Mouse (Mus musculus) thymus, postnatal 14 days (tissue): ENCODE measurements around the gene Msln.
"Not testable (repeated sequence)": the region's sequence is repeated elsewhere in the genome, so short reads cannot be mapped to it uniquely, and the experiment has no call there.

Experiments used
- DNase-seq: peaks from one replicate; pipeline ENCODE4 v3.0.0; 2021

Msln gene

GRCm38 (mm10) chr17:25765886-25766285 is 11.7 kb upstream of the Msln start:
- DNase-seq: no peak

GRCm38 (mm10) chr17:25762591-25762990 is 8.4 kb upstream of the Msln start:
- DNase-seq: no peak

- no peak for DNase-seq
Observed at GRCm38 (mm10) chr17:25761561-25761970, 7.4 kb upstream of the Msln start.

- no peak for DNase-seq
Observed at GRCm38 (mm10) chr17:25760148-25760547, 6.0 kb upstream of the Msln start.

- DNase-seq: no peak
Observed at GRCm38 (mm10) chr17:25757691-25758090, 3.5 kb upstream of the Msln start.

- no peak for DNase-seq
Observed at GRCm38 (mm10) chr17:25756378-25757242, 2.4 kb upstream of the Msln start.

GRCm38 (mm10) chr17:25755627-25756377 is 1.6 kb upstream of the Msln start:
- no peak for DNase-seq

GRCm38 (mm10) chr17:25755086-25755485 is 908 bp upstream of the Msln start:
- DNase-seq: no peak

GRCm38 (mm10) chr17:25751446-25751845 is 2.7 kb downstream of the Msln start:
- DNase-seq: no peak

GRCm38 (mm10) chr17:25749314-25749713 is 4.9 kb downstream of the Msln start:
- DNase-seq: no peak

GRCm38 (mm10) chr17:25748238-25748637 is 5.9 kb downstream of the Msln start:
- no peak for DNase-seq

- DNase-seq: no peak
Observed at GRCm38 (mm10) chr17:25744311-25744710, 9.9 kb downstream of the Msln start.

- DNase-seq: no peak
Observed at GRCm38 (mm10) chr17:25743831-25744230, 10.3 kb downstream of the Msln start.

- DNase-seq: not testable (repeated sequence)
Observed at GRCm38 (mm10) chr17:25741471-25741870, 12.7 kb downstream of the Msln start.

- no peak for DNase-seq
Observed at GRCm38 (mm10) chr17:25738861-25739260, 15.3 kb downstream of the Msln start.

- no peak for DNase-seq
Observed at GRCm38 (mm10) chr17:25735745-25736144, 18.4 kb downstream of the Msln start, which contains the start of gene Mslnl. Mslnl (plus strand) TSS chr17:25736042.

GRCm38 (mm10) chr17:25735246-25735645 is 18.9 kb downstream of the Msln start:
- DNase-seq: no peak

GRCm38 (mm10) chr17:25732082-25732481 is 22.1 kb downstream of the Msln start:
- peak; percentile 83 for DNase-seq

GRCm38 (mm10) chr17:25728009-25728270 is 26.2 kb downstream of the Msln start:
- DNase-seq: peak; percentile 31

- peak; percentile 98 for DNase-seq
Observed at GRCm38 (mm10) chr17:25727265-25728008, 26.7 kb downstream of the Msln start, which contains the start of the genes Chtf18 and Rpusd1. Chtf18 (minus strand) TSS chr17:25727419. Rpusd1 (plus strand) TSS chr17:25727670.

- no peak for DNase-seq
Observed at GRCm38 (mm10) chr17:25725264-25725663, 28.9 kb downstream of the Msln start.

GRCm38 (mm10) chr17:25723919-25724318 is 30.3 kb downstream of the Msln start:
- DNase-seq: no peak

- DNase-seq: no peak
Observed at GRCm38 (mm10) chr17:25723470-25723869, 30.7 kb downstream of the Msln start.
